Mouse (Mus musculus) kidney, adult 9 months (tissue): ENCODE measurements around the gene Cdk2ap2.
"Not testable (repeated sequence)": the region's sequence is repeated elsewhere in the genome, so short reads cannot be mapped to it uniquely, and the experiment has no call there.

ENCODE experiments used
- DNase-seq: peaks from one replicate; pipeline ENCODE4 v3.0.0; 2022

Cdk2ap2 gene

DNA sequence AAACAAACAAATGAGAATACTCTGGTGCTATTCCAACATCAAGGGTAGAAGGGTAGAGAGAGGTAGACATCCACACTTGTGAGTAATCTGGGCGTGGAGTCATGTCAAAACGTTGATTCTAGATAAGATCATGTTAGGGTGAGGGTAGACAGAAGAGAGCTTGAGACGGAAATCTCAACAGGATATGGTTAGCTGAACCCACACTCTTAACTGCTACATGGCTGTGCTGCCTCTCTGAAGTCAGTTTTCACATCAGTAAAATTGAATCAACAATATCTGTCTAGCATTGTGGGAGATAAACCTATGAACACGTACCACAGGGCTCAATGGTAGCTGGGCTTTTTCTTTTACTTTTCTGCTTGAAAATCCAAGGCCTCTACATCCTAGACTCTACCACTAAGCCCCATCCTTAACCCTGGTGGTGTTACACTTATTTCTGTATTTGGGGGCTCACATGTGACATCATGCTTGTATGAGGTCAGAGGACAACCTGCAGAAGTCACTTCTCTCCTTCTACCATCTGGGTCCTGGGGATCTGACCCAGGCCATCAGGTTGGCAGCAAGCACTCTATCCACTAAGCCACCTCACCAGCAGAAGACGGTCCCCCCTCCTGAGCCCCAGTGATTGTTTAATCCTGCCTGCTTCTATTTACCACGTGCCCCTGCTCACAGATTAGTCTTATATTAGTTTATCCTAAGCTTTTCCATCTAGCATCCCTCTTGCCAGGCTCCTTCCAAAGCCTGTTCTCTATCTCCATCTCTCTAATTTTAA, 22.9 kb downstream of the Cdk2ap2 start:
- no peak for DNase-seq

DNA sequence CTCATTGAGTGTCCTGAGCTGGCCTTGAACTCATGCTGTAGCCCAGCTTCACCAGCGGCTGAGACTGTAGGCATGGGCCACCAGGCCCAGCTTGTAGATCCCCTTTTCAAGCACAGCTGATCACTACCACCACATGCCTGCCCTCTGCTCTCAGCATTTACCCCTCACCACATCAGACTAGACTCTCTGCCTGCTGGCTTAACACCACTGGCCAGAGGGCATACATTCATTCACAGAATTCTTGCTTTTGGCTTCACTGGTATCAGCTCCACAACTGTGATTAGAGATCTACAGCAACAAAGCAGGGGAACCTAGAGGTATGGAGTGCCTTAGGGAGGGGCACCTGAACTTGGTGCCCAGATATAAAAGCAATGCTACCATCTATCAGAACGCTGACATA, 23.5 kb downstream of the Cdk2ap2 start:
- no peak for DNase-seq

DNA sequence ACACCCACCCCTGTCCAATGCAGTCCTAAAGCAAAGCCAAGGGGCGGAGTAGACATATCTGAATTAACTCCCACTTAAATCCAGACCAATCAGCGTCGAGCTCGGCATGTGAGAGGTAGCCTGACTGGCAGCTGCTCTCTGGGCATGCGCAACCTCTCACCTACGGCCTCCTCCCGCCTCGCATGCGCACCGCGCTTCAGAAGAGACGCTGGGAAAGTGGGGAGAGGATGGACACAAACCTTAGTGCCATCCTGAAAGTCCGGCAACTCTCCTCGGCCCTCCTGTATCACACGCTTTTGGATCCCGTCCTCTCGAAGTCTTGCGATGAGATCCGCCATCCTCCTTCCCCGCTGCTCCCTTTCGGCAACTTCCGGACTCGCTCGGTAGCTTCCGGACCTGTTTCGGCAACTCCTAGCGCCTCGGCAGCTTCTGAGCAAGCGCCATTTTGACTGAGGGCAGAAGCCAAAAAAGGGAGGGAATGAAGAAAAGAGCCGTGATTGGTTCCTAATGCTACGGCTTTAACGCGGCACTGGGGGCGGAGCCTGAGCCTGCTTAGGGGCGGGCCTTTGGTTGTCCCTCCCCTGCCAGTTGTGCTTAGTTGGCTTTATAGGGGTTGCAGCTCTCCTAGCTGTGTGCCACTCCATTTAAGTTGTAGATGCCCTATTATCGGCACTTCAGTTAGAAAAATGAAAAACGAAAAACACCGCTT, 24.3 kb downstream of the Cdk2ap2 start:
- DNase-seq: peak; percentile 100

DNA sequence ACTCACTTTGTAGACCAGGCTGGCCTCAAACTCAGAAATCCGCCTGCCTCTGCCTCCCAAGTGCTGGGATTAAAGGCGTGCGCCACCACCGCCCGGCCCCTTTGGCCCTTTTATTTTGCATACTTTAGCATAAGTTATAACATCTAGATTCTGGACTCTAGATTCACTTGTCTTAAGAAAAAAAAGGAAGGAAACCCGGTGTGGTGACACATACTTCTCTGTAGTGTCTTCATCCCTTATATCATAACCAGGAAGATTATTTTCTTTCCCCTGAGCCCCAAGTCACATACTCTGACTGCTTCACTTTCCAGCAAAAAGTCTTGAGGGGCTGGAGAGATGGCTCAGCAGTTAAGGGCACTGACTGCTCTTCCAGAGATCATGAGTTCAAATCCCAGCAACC, 24.9 kb downstream of the Cdk2ap2 start:
- not testable (repeated sequence) for DNase-seq

DNA sequence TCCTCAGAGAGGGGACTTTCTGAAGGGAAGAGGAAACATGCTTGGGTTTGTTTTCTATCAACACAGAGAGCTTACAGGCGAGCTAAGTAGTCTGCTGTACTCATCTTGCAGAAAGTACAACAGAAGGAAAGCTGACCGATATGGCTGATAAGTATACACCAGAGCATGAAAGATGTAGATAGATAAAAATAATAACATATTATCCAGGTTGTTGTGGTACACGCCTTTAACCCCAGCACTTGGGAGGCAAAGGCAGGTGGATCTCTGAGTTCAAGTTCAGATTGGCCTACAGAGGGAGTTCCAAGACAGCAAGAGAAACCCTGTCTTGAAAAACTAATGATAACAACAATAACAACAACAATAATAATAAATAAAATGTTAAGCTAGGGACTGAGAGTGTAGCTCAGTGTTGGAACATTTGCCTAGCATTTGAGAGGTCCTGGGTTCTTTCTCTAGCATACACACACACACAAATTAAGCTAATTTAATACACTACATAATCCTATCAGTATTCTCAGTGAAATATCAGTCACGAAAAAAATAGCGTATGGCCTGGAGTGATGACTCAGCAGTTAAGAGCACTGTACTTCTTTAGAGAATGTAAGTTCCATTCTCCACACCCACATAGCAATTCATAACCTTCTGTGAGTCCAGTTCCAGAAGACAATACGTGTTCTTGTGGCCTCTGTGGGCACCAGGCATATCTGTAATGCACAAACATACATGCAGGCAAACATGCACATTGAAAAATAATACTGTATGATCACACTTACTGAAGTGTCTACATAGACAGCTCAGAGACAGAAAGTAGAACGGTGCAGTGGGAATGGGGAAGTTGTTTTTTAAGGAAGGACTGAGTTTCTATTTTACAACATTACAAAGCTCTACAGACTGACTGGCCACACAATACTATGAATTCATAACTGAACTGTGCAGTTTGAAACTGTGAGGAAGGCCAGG, 25.7 kb downstream of the Cdk2ap2 start:
- no peak for DNase-seq

DNA sequence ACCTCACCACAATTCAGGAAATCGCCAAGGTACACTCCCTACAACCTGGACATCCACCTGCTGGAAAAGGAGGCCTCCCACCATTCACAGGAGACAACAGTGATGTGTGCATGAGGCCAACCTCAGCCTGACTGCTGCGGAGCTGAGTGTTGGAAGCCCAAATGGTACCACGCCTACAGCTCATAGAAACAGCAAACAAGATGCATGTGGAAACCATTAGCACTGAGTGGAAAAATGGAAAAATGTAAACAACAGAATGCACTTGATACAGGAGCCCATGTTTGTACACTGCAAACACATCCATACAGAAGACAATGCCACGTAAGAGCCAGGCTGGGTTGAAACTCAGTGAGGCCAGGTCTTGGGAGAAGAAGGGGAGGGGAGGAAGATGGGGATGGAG, 27.4 kb downstream of the Cdk2ap2 start:
- DNase-seq: no peak

DNA sequence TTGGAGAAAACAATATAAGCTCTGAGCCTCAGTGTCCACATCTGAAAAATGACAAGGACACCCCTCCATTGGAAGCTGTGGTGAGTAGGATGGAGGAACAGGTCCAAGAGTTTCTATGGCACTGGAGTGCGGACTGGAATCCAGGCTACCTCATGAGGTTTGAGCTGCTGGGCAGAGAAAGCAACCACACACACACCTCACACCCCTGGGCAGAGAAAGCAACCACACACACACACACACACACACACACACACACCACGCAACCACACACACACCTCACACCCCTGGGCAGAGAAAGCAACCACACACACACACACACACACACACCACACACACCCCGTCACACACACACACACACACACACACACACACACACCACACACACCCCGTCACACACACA, 28.3 kb downstream of the Cdk2ap2 start:
- DNase-seq: not testable (repeated sequence)

DNA sequence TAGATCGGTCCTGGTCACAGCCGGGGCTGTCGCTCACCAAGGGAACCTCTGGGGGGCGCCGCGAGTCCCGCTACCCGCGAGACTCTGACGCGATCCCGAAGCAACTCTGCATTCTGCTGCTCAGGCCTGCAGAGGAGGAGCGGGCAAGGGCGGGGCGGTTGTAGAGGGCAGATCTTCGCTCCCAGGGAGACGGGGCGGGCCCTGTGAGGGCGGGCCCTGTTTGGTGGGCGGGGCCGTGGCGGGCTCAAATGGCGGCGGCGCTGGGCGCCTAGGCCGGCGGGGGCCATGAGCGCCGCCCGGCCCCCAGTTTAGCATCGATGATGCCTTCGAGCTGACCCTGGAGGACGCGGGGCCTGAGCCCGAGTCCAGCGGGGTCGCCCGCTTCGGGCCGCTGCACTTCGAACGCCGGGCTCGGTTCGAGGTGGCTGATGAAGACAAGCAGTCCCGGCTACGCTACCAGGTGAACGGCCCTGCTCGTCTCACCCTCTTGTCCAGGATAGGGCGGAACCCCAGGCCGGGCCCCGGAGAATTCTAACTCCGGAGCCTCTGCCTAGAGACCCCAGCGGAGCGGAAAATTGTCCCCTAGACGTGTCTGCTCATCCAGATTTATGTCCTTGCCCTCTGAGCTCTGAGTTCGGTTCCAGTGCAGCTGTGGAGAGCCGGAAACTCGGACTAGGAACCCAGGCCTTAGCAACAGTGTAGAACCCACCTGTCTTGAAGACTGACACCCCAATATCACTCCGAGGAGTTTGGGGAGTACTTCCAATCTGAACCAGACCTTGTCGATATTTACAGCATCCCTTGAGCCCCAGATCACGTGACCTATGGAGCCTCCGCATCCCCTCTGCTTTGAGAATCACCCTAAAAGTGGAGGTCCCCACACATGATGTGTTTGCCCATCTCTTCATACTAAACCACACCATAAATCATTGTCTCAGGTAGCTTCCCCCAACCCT, 29.0 kb downstream of the Cdk2ap2 start, which contains the start of gene Aip:
Gene Aip, minus strand, starts transcription at position 118 of the 956 bp plus-strand sequence.
- peak; percentile 99 for DNase-seq

DNA sequence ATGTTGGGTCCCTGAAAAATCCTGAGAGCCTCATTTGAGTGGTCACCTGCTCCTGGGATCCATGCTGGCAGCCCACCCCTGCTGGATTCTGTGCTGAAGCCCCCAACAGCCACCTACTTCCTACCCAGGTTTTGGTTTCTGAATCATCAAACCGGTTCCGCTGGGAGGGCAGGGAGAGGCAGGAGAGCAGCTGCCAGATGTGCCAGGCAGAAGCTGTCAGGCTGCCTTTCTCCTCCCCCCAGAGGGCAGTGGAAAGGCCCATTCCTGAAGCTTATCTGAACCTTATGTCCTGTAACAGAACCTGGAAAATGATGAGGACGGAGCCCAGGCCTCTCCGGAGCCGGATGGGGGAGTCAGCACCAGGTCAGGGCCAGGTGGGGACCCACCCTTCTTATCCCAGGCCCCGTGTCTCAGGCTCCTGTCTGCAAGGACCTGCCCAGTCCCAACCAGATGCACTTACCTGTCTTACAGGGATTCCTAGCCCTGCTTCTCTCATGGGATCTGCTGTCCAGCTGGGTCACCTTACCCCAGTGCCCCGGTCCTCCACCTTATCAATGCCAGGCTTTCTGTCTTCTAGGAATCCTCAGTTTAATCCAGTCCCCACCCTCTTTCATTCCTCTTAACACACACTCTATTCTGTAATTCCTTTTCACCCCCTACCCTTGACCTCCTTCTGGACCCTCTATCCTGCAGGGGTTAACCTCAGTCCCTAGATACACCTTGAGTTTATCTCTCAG, 29.9 kb downstream of the Cdk2ap2 start:
- DNase-seq: no peak

DNA sequence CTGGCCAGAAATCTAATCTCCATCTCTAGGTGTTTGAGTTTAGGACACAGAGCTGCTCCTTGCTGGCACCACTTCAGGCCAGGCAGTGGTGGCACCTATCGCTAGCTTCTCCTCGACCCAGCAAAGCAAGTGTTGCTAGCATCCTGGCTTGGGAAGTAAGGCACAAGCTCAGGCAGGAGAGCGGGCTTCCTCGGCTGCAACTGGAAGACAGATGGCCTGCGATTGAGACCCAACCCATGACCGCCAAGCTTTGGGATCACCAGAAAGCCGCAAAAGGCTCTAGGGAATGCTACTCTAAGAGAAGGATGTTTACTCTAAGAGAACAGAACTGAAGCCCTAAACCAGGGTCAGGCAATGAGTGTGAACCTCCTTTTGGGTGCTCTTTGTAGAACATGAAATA, 32.5 kb downstream of the Cdk2ap2 start:
- no peak for DNase-seq

DNA sequence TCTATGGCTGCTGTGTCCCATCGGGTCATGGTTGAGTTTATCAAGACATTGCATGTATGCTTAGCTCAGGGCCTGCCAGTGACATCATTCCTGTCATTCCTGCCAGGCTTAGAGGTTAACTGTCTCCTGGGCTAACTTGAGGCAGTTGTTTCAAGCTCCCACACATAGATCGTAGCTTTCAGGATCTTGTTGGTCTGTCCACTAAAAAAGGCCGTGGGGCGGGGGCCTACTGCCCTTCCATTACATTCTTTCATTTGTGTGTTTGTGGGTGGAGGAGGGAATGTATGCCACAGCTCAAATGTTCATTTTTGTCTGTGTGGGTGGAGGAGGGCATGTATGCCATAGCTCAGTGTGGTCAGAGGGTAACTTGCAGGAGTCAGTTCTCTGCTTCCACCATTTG, 33.1 kb downstream of the Cdk2ap2 start:
- no peak for DNase-seq

DNA sequence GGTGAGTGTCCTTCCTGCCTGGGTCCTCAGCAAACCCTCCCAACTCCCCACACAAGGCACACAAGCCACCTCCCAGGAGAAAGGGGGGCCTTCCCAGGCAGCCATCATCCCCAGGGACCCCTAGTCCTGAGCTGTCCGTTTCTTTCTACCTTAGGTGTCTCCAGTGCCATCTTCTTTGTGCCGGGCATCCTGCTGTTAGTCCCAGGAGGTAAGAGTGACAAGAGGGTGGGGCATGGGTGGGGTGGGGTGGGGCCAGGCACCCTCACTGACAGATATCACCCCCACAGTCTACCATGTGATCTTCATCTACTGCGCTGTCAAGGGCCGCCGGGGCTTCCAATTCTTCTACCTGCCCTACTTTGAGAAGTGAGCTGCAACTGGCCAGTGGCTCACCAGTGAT, 34.1 kb downstream of the Cdk2ap2 start:
- no peak for DNase-seq

DNA sequence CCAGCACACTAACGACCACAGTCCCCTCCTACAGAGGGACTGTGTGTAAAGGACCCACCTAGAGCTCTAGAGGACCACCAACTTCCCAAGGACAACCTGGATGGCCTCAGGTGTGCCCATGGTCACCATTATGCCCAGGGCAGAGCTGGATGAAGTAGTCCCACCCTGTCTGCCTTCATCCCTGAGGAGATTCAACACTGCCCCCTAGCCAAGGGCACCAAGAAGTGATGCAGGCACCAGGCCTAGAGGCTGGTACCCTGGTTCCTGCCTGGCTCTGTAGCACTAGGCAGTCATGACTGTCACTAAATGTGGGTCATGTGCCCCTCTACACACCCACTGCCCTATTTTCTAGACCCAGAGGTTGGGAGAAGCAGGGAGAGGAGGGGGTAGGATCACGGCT, 34.8 kb downstream of the Cdk2ap2 start:
- DNase-seq: no peak

DNA sequence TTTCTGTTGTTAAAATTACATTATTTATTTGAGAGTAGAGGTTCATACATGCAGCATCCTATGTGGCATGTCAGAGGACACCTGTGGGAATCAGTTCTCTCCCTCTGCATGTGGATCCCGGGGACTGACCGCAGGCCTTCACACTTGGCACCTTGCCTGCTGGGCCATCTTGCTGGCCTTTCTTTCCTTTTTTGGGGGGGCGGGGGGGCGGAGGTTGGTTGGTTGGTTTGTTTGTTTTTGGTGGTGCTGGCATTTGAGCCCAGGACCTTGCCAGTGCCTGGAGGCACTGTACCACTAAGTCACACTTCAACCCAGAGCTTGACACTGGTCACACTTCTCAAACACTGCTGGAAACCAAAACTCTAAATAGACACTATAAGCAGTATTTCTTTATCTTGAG, 37.4 kb downstream of the Cdk2ap2 start:
- DNase-seq: no peak

DNA sequence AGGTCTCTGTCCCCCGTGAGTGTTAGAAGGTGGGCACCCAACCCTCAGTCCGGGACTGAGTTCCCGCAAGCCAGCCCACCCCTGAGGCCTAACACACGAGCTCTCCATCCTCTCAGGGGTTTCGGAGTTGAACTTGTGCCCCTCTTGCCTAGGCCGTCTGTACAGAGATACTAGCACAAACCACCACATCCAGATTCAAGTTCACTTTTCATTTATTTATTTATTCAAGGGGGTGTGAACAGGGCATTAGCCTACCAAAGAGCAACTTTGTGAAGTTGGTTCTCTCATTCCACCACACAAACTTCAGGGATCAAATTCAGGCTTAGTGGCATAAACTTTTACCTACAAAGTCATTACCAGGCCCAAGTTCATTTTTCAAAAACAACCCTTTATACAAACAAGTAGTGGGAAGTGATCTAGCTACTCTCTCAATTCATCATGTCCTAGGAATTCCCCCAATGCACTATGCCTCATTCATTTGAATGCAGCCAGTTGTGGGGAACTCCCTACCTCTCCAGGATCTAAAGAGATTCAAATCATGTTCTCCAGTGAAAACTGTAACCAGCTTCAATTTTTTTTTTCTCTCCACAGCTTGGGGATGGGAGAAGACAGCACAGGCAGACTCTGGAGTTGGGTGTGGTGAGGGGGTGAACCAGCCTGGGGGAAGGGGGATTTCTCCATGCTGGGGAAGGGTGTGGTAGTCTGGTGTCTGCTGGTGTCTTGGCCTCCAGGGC, 38.4 kb downstream of the Cdk2ap2 start:
- DNase-seq: not testable (repeated sequence)

DNA sequence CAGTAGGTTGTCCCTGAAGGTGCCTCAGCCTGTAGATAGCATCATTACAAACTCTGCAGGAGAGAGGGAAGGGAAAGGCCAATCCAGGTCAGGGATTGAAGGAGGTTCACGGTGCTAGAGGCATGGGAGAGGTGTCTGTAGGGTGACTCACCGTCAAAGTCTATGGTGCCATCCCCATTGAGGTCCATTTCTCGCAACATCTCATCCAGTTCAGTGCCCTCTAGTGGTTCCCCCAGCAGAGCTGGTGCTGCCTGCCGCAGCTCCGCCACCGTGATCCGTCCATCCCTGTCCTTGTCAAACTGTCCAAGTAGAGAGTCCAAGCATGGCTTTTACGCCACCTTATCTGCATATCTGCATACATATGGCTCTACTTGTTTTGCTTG, 39.0 kb downstream of the Cdk2ap2 start:
- not testable (repeated sequence) for DNase-seq

DNA sequence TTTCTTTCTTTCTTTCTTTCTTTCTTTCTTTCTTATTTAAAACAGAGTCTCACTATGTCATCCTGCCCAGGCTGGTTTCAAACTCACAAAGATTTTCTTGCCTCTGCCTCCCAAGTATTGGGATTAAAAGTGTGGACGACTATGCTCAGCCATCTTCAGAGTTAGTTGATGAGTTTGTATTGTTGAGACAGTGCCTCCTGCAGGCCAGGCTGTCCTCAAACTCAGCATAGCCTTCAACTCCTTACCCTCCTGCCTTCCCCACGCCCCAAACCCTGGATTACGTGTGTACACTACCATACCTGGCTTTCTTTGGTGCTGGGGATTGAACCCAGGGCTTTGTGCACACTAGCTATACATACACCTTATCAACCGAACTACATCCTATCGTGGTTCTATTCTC, 39.5 kb downstream of the Cdk2ap2 start:
- DNase-seq: no peak

DNA sequence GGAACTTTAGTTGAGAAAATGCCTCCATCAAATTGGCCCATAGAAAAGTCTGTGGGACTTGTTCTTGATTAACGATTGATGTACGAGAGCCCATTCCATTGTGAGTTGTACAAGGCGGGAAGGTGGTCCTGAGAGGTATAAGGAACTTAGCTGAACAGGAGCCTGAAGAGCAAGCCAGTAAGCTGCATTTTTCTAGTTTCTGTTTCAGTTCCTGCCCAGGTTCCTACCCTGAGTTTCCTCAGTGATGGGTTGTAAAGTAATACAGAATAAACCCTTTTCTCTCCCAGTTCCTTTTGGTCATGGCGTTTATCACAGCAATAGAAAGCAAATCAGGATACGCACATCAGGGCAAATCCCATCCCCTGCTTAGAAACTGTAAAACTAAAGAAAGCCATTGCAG, 40.9 kb downstream of the Cdk2ap2 start:
- DNase-seq: no peak

DNA sequence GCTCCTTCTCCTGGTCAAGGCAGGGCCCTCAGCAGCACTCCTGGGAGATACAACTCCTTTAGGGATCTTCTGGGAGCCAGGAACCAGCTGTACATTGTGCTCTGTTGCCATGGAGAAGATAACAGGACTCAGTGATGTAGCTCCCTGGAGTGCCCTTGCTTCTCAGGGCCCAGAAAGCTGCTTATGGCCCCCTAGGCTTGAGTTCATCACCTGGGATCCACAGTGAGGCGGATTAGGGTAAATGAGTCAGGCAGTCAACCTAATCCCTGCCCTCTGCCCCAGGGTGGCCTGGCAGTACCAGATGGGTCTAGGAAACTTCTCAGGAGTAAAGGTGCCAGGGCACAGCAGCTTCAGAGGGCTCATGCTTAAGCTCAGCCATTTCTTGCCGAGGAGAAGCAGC, 42.5 kb downstream of the Cdk2ap2 start, which contains the start of gene Gpr152:
Gene Gpr152, plus strand, starts transcription at position 342 of the 400 bp plus-strand sequence.
- DNase-seq: no peak

DNA sequence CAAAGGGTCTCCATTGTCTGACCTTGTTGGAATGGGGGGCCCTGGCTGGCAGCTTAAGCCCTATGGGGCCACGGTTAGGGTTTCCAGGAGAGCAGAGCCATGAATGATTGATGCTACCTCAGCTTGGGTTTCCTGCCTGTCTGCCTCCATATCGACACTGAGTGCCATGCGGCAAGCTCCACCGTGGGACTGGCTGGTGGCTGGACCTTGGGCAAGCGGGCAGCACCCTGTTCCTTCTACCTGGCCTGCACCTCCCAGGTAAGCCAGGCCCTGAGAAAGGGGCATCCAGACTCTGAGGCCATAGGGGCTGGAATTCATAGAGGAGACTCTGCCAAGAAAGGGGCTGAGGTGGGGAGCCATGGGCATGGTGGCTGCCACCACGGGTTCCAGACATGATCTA, 43.2 kb downstream of the Cdk2ap2 start:
- DNase-seq: no peak
